Mouse (Mus musculus): ENCODE results near the gene Arih2.
A peak's percentile ranks its signal among the peaks of the same experiment; 100 is the strongest.
"Not testable (repeated sequence)": the region's sequence is repeated elsewhere in the genome, so short reads cannot be mapped to it uniquely, and the experiment has no call there.

The Arih2 gene

GRCm38 (mm10) chr9:108648611-108649560, at the start of gene Arih2:
Gene Arih2, minus strand, starts transcription at chr9:108649386.
- peak; percentile 91 to 96 for DNase-seq

- DNase-seq, result no peak
Observed at GRCm38 (mm10) chr9:108694533-108694932, 45.3 kb upstream of the Arih2 start.

- no peak for DNase-seq
Observed at GRCm38 (mm10) chr9:108693946-108694345, 44.8 kb upstream of the Arih2 start.

GRCm38 (mm10) chr9:108692226-108693041, 43.2 kb upstream of the Arih2 start:
- DNase-seq, result peak; percentile 60 to 85

- peak; percentile 89 to 96 for DNase-seq
Observed at GRCm38 (mm10) chr9:108691846-108692225, 42.6 kb upstream of the Arih2 start.

- DNase-seq, result no peak
Observed at GRCm38 (mm10) chr9:108691371-108691770, 42.2 kb upstream of the Arih2 start.

GRCm38 (mm10) chr9:108690914-108691313, 41.7 kb upstream of the Arih2 start:
- DNase-seq, result peak; percentile 35 to 62

- no peak for DNase-seq
Observed at GRCm38 (mm10) chr9:108689993-108690392, 40.8 kb upstream of the Arih2 start.

- no peak for DNase-seq
Observed at GRCm38 (mm10) chr9:108689106-108689505, 39.9 kb upstream of the Arih2 start, which contains the start of gene Prkar2a. Gene Prkar2a, plus strand, starts transcription at chr9:108689314.

- peak in 1 of 2 experiments; percentile 10 for DNase-seq
Observed at GRCm38 (mm10) chr9:108688451-108688850, 39.3 kb upstream of the Arih2 start.

- no peak for DNase-seq
Observed at GRCm38 (mm10) chr9:108687686-108688085, 38.5 kb upstream of the Arih2 start.

GRCm38 (mm10) chr9:108687181-108687580, 38.0 kb upstream of the Arih2 start:
- DNase-seq, result no peak

- DNase-seq, result no peak
Observed at GRCm38 (mm10) chr9:108686475-108686887, 37.3 kb upstream of the Arih2 start.

- no peak for DNase-seq
Observed at GRCm38 (mm10) chr9:108680026-108680425, 30.8 kb upstream of the Arih2 start.

- peak in 1 of 2 experiments; percentile 46 for DNase-seq
Observed at GRCm38 (mm10) chr9:108673151-108673550, 24.0 kb upstream of the Arih2 start.

- peak in 1 of 2 experiments; percentile 18 for DNase-seq
Observed at GRCm38 (mm10) chr9:108669875-108670274, 20.7 kb upstream of the Arih2 start.

GRCm38 (mm10) chr9:108662660-108663059, 13.5 kb upstream of the Arih2 start:
- peak in 1 of 2 experiments; percentile 39 for DNase-seq

GRCm38 (mm10) chr9:108661677-108662612, 12.8 kb upstream of the Arih2 start, which contains the start of gene Slc25a20:
Gene Slc25a20, plus strand, starts transcription at chr9:108662088.
- peak; percentile 92 to 96 for DNase-seq

GRCm38 (mm10) chr9:108655865-108656264, 6.7 kb upstream of the Arih2 start:
- DNase-seq, result not testable (repeated sequence)

GRCm38 (mm10) chr9:108654566-108655464, 5.6 kb upstream of the Arih2 start:
- no peak for DNase-seq

Measured in kidney, postnatal 25 days (tissue).